Mouse (Mus musculus) erythroblast, embryonic 14.5 days (primary cell): ENCODE measurements around the gene Rnasek.

ENCODE experiments used
- GATA1 ChIP-seq: IDR thresholded peaks from 2 replicates; pipeline ENCODE4 v1.6.1; 2012; ENCODE audit warnings: low read length, inconsistent platforms, mixed read lengths
- TAL1 ChIP-seq: IDR thresholded peaks from 3 replicates; pipeline ENCODE4 v1.6.1; 2012; ENCODE audit warnings: low read length, inconsistent platforms, mixed read lengths

DNA sequence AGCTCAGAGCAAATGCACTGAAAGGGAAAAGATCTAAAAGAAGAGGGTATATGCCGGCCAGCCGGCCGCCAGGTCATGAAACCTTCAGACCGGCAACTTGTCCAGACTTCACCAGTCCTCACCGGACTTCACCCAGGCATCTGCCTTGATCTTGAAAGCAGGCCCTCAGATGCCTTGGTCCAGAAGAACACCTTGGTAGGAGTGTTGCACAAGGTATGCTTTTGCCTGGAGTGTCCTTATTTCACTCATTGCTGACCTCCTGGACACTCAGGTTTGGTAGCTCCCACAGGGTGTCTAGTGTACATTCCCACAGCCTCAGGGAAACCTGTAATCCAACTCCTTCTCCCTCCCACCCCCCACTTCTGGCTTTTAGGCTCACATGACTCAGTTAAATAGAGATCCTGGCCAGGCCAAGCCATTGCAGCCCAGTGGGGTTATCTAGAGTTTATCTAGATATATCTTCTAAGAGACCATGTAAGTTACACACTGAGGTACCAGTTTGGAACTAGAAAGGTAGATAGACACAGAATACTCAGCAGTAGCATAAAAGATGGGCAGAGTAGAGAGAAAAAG, 39.5 kb downstream of the Rnasek start:
- TF ChIP-seq TAL1 (no peak), GATA1 (no peak)
